Mouse (Mus musculus): ENCODE data around the gene Gtf2h5.

Gtf2h5 gene

GRCm38 (mm10) chr17:6110956-6111355 is 31.4 kb downstream of the Gtf2h5 start:
- DNase-seq (ENCODE audit: low read depth, low spot score), result no peak

DNA sequence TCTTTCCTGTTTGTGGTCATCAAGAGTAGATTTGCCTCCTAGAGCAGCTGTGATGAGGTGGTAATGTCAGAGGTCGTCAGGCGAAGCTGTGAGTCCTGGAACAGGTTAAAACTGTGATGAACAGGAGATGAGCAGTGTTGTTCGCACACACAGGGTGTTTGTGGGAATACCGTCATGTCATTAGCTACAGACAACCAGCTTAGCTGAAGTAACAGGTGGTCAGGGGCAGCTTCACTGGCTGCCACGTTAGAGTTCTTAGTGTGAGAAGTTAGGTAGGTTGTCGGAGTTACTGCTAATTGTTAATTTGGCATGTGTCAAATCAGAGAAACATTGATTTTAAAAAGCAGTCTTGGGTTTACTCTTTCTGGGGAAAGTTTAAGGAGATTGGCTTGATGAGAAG is 34.1 kb downstream of the Gtf2h5 start:
- no peak for DNase-seq (ENCODE audit: low read depth, low spot score)

DNA sequence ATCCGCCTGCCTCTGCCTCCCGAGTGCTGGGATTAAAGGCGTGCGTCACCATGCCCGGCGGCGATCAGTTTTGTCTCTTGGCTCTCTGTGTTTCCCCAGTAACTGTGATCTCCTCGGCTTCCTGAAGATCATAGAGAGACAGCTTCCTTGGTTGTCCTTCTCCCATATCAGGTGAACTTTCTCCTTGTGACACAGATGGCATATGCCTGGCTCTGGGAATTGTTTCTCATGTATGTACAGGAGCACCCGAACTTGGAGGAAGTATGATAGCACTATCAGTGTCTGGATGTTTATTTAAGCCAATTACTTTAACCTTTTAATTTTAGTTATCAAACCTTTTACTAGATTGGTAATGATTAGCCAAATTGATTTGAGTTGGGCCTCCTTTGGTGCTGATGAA is 35.5 kb downstream of the Gtf2h5 start:
- no peak for DNase-seq (ENCODE audit: low read depth, low spot score)

GRCm38 (mm10) chr17:6117148-6117725 is 37.7 kb downstream of the Gtf2h5 start:
- no peak for DNase-seq (ENCODE audit: low read depth, low spot score)

DNA sequence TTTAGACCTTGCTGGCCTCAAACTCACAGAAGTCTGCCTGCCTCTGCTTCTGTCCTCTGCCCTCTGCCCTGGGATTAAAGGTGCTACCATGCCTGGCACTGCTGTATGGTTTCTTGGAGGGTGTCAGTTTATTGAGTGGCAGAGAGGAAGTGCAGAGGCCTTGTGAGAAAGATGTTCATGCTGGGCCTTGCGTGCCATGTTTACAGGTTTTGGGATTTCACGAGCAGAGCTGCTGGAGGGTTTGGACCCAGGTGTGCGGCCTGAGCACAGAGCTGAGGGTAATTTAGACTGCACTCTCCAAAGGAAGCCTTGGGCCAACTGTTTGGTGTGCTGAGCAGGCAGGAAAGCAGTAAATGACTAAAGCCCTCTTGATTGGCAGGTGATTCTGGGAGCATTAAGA is 38.3 kb downstream of the Gtf2h5 start:
- DNase-seq (ENCODE audit: low read depth, low spot score), result no peak

DNA sequence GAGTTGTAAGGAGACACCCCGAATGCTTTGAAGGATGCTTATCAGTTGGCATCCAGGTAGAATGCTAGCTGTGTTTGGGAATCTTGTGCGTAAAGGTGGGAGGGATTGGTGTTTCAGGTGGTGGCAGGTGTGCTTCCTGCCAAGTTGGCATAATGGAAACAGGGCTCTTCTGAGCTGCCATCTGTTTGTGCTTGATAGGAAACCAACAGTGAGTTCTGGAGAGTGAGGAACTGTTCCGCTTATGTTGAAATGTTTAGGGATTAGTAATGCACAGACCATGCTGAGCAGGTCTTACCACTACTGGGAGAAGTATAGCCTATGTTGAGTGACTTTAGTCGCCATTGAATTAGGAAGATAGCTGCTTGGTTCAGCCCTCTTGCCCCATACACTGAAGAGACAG is 39.3 kb downstream of the Gtf2h5 start:
- no peak for DNase-seq (ENCODE audit: low read depth, low spot score)

- no peak for DNase-seq (ENCODE audit: low read depth, low spot score)
Measured at GRCm38 (mm10) chr17:6123776-6124175, 44.2 kb downstream of the Gtf2h5 start.

DNA sequence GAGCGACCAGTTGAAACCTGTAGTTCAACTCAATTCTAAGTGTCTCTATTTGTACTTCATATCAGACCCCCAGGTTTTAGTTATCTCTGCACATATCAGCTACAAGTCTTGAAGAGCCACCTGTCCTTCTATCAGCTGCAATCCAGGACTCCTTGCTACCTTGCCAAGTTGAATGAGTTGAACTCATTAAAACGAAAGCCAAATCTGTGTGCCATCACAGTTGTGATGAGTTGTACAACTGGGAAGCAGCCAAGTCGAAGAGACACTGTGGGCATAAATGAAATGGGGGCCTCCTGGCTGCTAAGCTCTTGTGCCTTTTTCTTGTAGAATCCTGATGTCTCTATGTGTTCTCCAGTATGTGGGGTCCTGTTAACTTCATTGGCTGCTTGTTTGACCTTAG is 45.9 kb downstream of the Gtf2h5 start:
- DNase-seq (ENCODE audit: low read depth, low spot score), result no peak

- DNase-seq (ENCODE audit: low read depth, low spot score), result peak; percentile 64
Measured at GRCm38 (mm10) chr17:6128039-6128438, 48.5 kb downstream of the Gtf2h5 start.

- DNase-seq (ENCODE audit: low read depth, low spot score), result no peak
Measured at GRCm38 (mm10) chr17:6129361-6129760, 49.8 kb downstream of the Gtf2h5 start.

DNA sequence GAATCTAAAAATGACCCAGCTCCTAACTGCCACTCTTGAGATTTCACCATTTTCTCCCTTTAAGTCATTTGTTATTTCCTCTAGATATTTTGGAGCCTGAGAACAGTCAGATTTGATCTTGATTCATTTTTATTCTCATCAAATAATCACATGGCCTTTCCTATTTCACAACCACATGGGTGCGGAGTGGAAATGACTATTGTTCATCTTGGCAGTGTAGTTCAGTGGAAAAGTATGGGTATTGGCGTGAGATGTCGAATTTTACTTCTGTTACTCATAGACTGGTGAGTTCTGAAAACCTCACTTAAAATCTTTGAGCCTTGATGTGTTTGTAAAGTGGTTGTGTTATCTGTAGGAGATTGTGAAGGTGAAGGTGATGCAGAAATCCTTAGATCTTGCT is 51.5 kb downstream of the Gtf2h5 start:
- DNase-seq (ENCODE audit: low read depth, low spot score), result no peak
